Mouse (Mus musculus) brain, embryonic 18.5 days (tissue): ENCODE results near the gene Nudt15.

Source experiments
- DNase-seq: peaks from one replicate; pipeline ENCODE4 v3.0.0-alpha.2; 2012; ENCODE audit warnings: low read depth, low spot score

The Nudt15 gene

GRCm38 (mm10) chr14:73470593-73470992, 77.4 kb downstream of the Nudt15 start:
- DNase-seq, result no peak

GRCm38 (mm10) chr14:73469506-73469905, 78.5 kb downstream of the Nudt15 start:
- peak; percentile 56 for DNase-seq
